Mouse (Mus musculus): ENCODE data around the gene Yipf7.

Gene Yipf7

GRCm38 (mm10) chr5:69542489-69542888 is at the start of gene Yipf7:
TSS of gene Yipf7 (minus strand) at chr5:69542648.
- no peak for DNase-seq

- peak; percentile 89 for DNase-seq
These were observed 49.4 kb upstream of the Yipf7 start, which contains the start of gene Gnpda2 for GRCm38 (mm10) chr5:69591640-69592461. TSS of gene Gnpda2 (minus strand) at chr5:69592340.

- no peak for DNase-seq
These were observed 15.0 kb upstream of the Yipf7 start for GRCm38 (mm10) chr5:69557404-69557935.

GRCm38 (mm10) chr5:69556628-69557403 is 14.4 kb upstream of the Yipf7 start, which contains the start of gene Guf1:
TSS of gene Guf1 (plus strand) at chr5:69556923.
- DNase-seq: peak; percentile 95

GRCm38 (mm10) chr5:69541680-69542079 is 768 bp downstream of the Yipf7 start:
- DNase-seq: no peak

GRCm38 (mm10) chr5:69523944-69524343 is 18.5 kb downstream of the Yipf7 start:
- no peak for DNase-seq

GRCm38 (mm10) chr5:69522064-69522463 is 20.4 kb downstream of the Yipf7 start:
- no peak for DNase-seq

GRCm38 (mm10) chr5:69520661-69521278 is 21.7 kb downstream of the Yipf7 start:
- peak; percentile 20 for DNase-seq

GRCm38 (mm10) chr5:69512203-69512602 is 30.2 kb downstream of the Yipf7 start:
- DNase-seq: no peak

GRCm38 (mm10) chr5:69511631-69512030 is 30.8 kb downstream of the Yipf7 start:
- DNase-seq: no peak

- no peak for DNase-seq
These were observed 35.4 kb downstream of the Yipf7 start for GRCm38 (mm10) chr5:69507045-69507444.

GRCm38 (mm10) chr5:69489046-69489445 is 53.4 kb downstream of the Yipf7 start:
- no peak for DNase-seq

GRCm38 (mm10) chr5:69467520-69467919 is 74.9 kb downstream of the Yipf7 start:
- DNase-seq: no peak

Data from kidney, postnatal 14 days (tissue).